Mouse (Mus musculus): ENCODE results near the gene Lrrfip2.

DNA sequence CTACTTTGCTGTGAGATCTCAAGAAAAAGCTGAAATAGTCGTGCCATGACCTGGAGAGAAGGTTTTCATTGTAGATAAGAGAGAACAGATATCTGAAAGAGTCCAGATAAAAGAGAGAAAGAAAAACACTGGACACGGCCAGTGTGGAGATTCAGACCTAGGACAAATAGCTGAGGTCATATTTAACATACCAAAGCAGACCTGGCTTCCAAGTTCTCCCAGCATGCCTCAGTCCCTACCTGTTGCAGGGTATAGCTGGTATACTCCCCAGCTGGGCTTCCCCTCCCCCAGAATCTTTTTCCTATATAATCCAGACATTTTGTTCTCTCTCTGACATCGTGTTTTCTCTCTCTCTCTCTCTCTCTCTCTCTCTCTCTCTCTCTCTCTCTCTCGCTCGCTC lies 29.4 kb upstream of the Lrrfip2 start:
- TF ChIP-seq CTCF (IDR thresholded peaks at IDR 0.05; ENCODE audit: extremely low read depth, insufficient read depth, insufficient read length, insufficient replicate concordance) (no peak), POLR2A (IDR thresholded peaks at IDR 0.05; ENCODE audit: low read depth, low read length) (no peak)

Data from spleen, adult 2 months (tissue).